Mouse (Mus musculus) myocyte (in vitro differentiated cells): ENCODE results near the gene Ctdnep1.

Experiments used
- CEBPB ChIP-seq: IDR thresholded peaks from 2 replicates; pipeline ENCODE4 v1.6.1; 2011; ENCODE audit warnings: mild to moderate bottlenecking, moderate library complexity; ENCODE audit not compliant: poor library complexity, insufficient read depth, severe bottlenecking
- E2F4 ChIP-seq: IDR thresholded peaks from one replicate; pipeline ENCODE4 v1.6.1; 2011; ENCODE audit warnings: mild to moderate bottlenecking, control low read depth, moderate library complexity; ENCODE audit not compliant: insufficient read depth
- MAX ChIP-seq: IDR thresholded peaks from one replicate; pipeline ENCODE4 v1.6.1; 2011; ENCODE audit warnings: low read depth, mild to moderate bottlenecking, control low read depth
- MYOD1 ChIP-seq, 3 experiments: IDR thresholded peaks; one replicate each; pipeline ENCODE4 v1.6.1; 2011; ENCODE audit warnings: control low read depth in 2 of 3, low read depth in 2 of 3, mild to moderate bottlenecking in 2 of 3, moderate library complexity in 1 of 3; ENCODE audit not compliant: insufficient read length in 2 of 3, control insufficient read depth in 1 of 3
- MYOG ChIP-seq, 3 experiments: IDR thresholded peaks; one replicate each; pipeline ENCODE4 v1.6.1; 2011; ENCODE audit warnings: control low read depth in 2 of 3, low read depth in 2 of 3, mild to moderate bottlenecking in 2 of 3; ENCODE audit not compliant: insufficient read length in 2 of 3, control insufficient read depth in 1 of 3, insufficient read depth in 1 of 3
- POLR2A ChIP-seq: IDR thresholded peaks from one replicate; pipeline ENCODE4 v1.6.1; 2011; ENCODE audit warnings: low read depth, mild to moderate bottlenecking, control low read depth, moderate library complexity; ENCODE audit not compliant: insufficient read length
- SRF ChIP-seq: IDR thresholded peaks from one replicate; pipeline ENCODE4 v1.6.1; 2011; ENCODE audit warnings: low read depth; ENCODE audit not compliant: control insufficient read depth, insufficient read length
- TCF12 ChIP-seq: IDR thresholded peaks from one replicate; pipeline ENCODE4 v1.6.1; 2011; ENCODE audit warnings: mild to moderate bottlenecking, control low read depth; ENCODE audit not compliant: poor library complexity, insufficient read depth, severe bottlenecking
- TCF3 ChIP-seq: IDR thresholded peaks from one replicate; pipeline ENCODE4 v1.6.1; 2011; ENCODE audit warnings: low read depth, control low read depth; ENCODE audit not compliant: insufficient read length
- USF1 ChIP-seq: IDR thresholded peaks from one replicate; pipeline ENCODE4 v1.6.1; 2011; ENCODE audit warnings: low read depth, mild to moderate bottlenecking, control low read depth, moderate library complexity

DNA sequence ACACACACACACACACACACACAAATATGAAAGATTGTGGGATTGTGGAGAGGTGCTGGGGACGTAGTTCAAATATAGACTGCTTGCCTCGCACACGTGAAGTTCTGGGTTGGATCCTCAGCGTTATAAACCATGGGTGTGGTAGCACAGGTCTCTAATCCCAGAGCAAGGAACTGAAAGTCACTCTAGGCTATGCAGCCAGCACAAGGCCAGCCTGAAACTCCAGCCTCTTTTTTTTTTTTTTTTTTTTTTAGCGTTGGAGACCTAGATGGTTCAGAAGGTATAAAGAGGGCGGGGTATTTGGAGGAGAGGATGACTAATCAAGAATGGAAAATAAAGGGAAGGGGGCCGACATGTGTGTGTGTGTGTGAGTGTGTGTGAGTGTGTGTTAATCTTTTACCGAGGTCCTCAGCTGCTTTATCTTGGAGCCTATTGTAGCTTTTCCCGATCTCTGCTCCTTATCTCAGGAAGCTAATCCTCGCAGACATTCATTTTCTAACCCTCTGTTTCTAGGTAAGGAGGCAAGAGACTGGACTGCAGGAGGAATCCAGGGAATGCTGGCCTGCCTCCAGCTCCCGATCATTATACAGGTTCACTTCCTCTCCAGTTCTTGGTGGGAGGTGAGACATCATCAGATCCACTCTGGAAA lies 27.6 kb upstream of the Ctdnep1 start:
- TF ChIP-seq TCF3: no peak
- TF ChIP-seq TCF12: no peak
- TF ChIP-seq MYOD1 (IDR thresholded peaks at IDR 0.05; ENCODE audit: control insufficient read depth in 1 of 3, insufficient read length in 2 of 3, low read depth in 2 of 3): no peak
- no peak for TF ChIP-seq POLR2A
- TF ChIP-seq USF1: no peak
- no peak for TF ChIP-seq SRF
- no peak for TF ChIP-seq MYOG (IDR thresholded peaks at IDR 0.05; ENCODE audit: control insufficient read depth in 1 of 3, insufficient read depth in 1 of 3, insufficient read length in 2 of 3, low read depth in 2 of 3)
- TF ChIP-seq CEBPB: no peak
- TF ChIP-seq E2F4: no peak
- TF ChIP-seq MAX: no peak
